Mouse (Mus musculus) G1E (cell line): Measurements from ENCODE around the gene Pla1a.

Experiments
- CTCF ChIP-seq: IDR thresholded peaks from 2 replicates; pipeline ENCODE4 v1.5.1; 2012; ENCODE audit warnings: low read depth, low read length, inconsistent platforms, mixed read lengths
- GATA1 ChIP-seq: IDR thresholded peaks from 2 replicates; pipeline ENCODE4 v1.6.1; 2012; ENCODE audit warnings: borderline replicate concordance, low read length, inconsistent platforms, mixed read lengths

DNA sequence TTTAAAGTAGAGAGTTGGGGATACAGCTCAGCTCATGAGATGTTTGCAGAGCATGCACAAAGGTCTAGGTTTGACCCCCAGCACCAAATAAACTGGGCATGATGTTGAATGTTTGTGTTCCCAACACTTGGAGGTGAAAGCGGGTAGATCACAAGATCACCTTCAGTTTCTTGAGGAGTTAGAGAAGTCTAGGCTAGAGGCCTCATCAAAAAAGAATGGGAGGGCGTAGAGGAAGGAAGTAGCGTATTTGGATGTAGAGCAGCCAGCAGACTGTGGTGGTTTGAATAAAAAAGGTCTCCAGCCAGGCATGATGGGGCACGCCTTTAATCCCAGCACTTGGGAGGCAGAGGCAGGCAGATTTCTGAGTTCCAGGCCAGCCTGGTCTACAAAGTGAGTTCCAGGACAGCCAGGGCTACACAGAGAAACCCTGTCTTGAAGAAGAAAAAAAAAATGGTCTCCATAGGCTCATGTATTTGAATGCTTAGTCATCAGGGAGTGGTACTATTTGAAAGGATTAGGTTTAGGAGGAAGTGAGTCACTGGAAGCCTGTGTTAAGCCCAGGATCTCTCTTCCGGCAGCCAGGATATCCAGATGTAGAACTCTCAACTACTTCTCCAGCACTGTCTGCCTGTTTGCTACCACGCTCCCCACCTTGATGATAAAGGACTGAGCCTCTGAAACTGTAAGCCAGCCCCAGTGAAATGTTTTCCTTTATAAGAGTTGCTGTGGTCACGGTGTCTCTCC is 10.9 kb upstream of the Pla1a start:
- no peak for TF ChIP-seq CTCF
- no peak for TF ChIP-seq GATA1
